Mouse (Mus musculus) heart, adult 2 months (tissue): ENCODE data around the gene Glis2. TPM values are rescaled to one million over a fixed set of nuclear protein-coding genes. Genes with fewer than 3 reads are reported as not detected.
A peak's percentile ranks its signal among the peaks of the same experiment; 100 is the strongest.

Experiments used
- DNase-seq, 2 experiments: peaks; one replicate each; pipeline ENCODE4 v3.0.0; 2021
- H3K27ac ChIP-seq: fragments of 200-600 bp; 2 replicates; pipeline ENCODE4 v1.8.1; 2022
- H3K27me3 ChIP-seq: fragments of 200-500 bp; 2 replicates; pipeline ENCODE4 v1.6.1; 2012; ENCODE audit warnings: mild to moderate bottlenecking, low read length, inconsistent platforms, mixed read lengths; ENCODE audit not compliant: control insufficient read depth, insufficient read depth
- H3K36me3 ChIP-seq: fragments of 200-500 bp; 2 replicates; pipeline ENCODE4 v1.6.1; 2012; ENCODE audit warnings: low read length, inconsistent platforms; ENCODE audit not compliant: control insufficient read depth, insufficient read depth
- H3K4me1 ChIP-seq: fragments of 200-500 bp; 2 replicates; pipeline ENCODE4 v1.6.1; 2011; ENCODE audit warnings: low read length; ENCODE audit not compliant: control insufficient read depth, insufficient read depth
- H3K4me3 ChIP-seq: fragments of 200-600 bp; 2 replicates; pipeline ENCODE4 v1.8.1; 2022
- H3K79me2 ChIP-seq: fragments of 200-500 bp; replicated peaks from 2 replicates; pipeline ENCODE4 v1.6.1; 2012; ENCODE audit warnings: mild to moderate bottlenecking, inconsistent platforms, low read length, moderate library complexity, mixed read lengths; ENCODE audit not compliant: control insufficient read depth, insufficient read depth
- H3K9ac ChIP-seq: fragments of 200-500 bp; 2 replicates; pipeline ENCODE4 v1.6.1; 2012; ENCODE audit warnings: low read depth, mild to moderate bottlenecking, control low read depth, inconsistent platforms, low read length, mixed read lengths
- CTCF ChIP-seq: fragments of 200-600 bp; IDR thresholded peaks from 2 replicates; pipeline ENCODE4 v1.8.1; 2022; ENCODE audit warnings: antibody characterized with exemption, mild to moderate bottlenecking, moderate library complexity
- EP300 ChIP-seq: fragments of 200-500 bp; IDR thresholded peaks from 2 replicates; pipeline ENCODE4 v1.6.1; 2011; ENCODE audit warnings: low read depth, low read length, control low read depth; ENCODE audit not compliant: insufficient read depth
- POLR2A ChIP-seq: fragments of 200-500 bp; IDR thresholded peaks from 2 replicates; pipeline ENCODE4 v1.6.1; 2011; ENCODE audit warnings: mild to moderate bottlenecking, low read depth, low read length, control low read depth; ENCODE audit not compliant: insufficient read depth
- WGBS: fragments of 180-500 bp; shearing (Covaris S2); methylation state at CpG from one replicate; pipeline ENCODE4 v1.1.7; 2018; 5-methylcytosine and 5-hydroxymethylcytosine counted together
- intact Hi-C: fragments of 180-260 bp; cut with DNase I; formaldehyde crosslinking; loops from one replicate; pipeline ENCODE4 v1.15.1; 2025
- polyA plus RNA-seq: library from polyadenylated mRNA; depleted of rRNA; stranded (reverse); fragments of >200 nt; gene quantifications from 2 replicates; pipeline ENCODE4 v1.2.3, GENCODE M21; 2012
- total RNA-seq, 2 experiments: library from RNA; stranded (reverse); gene quantifications; 2 replicates each; pipeline ENCODE4 v1.2.3; 2021

Glis2 gene
- total and polyA plus RNA-seq, 3 experiments: 10.0 to 17.3 (median 11.1) TPM

- intact Hi-C loops: no loop called here
- Histone ChIP-seq H3K9ac (no peak overlapping the region), H3K27me3 (no peaks in the 10 kb centered on the region), H3K79me2 (no peaks in the 10 kb centered on the region), H3K36me3 (no peaks in the 10 kb centered on the region), H3K27ac (no peak overlapping the region), H3K4me1 (no peaks in the 10 kb centered on the region), H3K4me3 (no peak overlapping the region)
- TF ChIP-seq EP300: no peak
- TF ChIP-seq CTCF: no peak
- TF ChIP-seq POLR2A: no peak
- 94% methylated on average over 3 of the region's 3 CpGs for WGBS
- no peak for DNase-seq
Measured at GRCm38 (mm10) chr16:4633661-4634060, 39.1 kb downstream of the Glis2 start.

- H3K27me3 ChIP-seq: no peaks in the 10 kb centered on the region
- WGBS: 78% methylated on average over 9 of the region's 9 CpGs
- no peak overlapping the region for H3K27ac ChIP-seq
- no peak for TF ChIP-seq EP300
- no peak for TF ChIP-seq CTCF
- no peak for TF ChIP-seq POLR2A
- intact Hi-C loops: no loop called here
- no peak overlapping the region for H3K9ac ChIP-seq
- H3K79me2 ChIP-seq: no peaks in the 10 kb centered on the region
- H3K36me3 ChIP-seq: no peaks in the 10 kb centered on the region
- no peak for DNase-seq
- H3K4me1 ChIP-seq: no peaks in the 10 kb centered on the region
- H3K4me3 ChIP-seq: no peak overlapping the region
Measured at GRCm38 (mm10) chr16:4634681-4635080, 40.2 kb downstream of the Glis2 start.

GRCm38 (mm10) chr16:4635760-4636159 lies 41.2 kb downstream of the Glis2 start:
- intact Hi-C loops: no loop called here
- DNase-seq: no peak
- Histone ChIP-seq H3K79me2 (no peaks in the 10 kb centered on the region), H3K36me3 (no peaks in the 10 kb centered on the region), H3K27me3 (no peaks in the 10 kb centered on the region), H3K9ac (no peak overlapping the region), H3K4me3 (no peak overlapping the region), H3K27ac (no peak overlapping the region), H3K4me1 (peaks cover 2% of the 10 kb centered on the region; the same call in 1 of the 2 replicates)
- TF ChIP-seq EP300 (no peak), POLR2A (no peak), CTCF (no peak)
- WGBS: 62% methylated on average over 4 of the region's 4 CpGs

- H3K36me3 ChIP-seq: no peaks in the 10 kb centered on the region
- no peak for TF ChIP-seq EP300
- 77% methylated on average over 3 of the region's 3 CpGs for WGBS
- no peak overlapping the region for H3K4me3 ChIP-seq
- no peak for DNase-seq
- H3K27ac ChIP-seq: no peak overlapping the region
- no peaks in the 10 kb centered on the region for H3K79me2 ChIP-seq
- intact Hi-C loops: no loop called here
- no peaks in the 10 kb centered on the region for H3K27me3 ChIP-seq
- H3K9ac ChIP-seq: no peak overlapping the region
- H3K4me1 ChIP-seq: peaks cover 7% of the 10 kb centered on the region
Measured at GRCm38 (mm10) chr16:4638891-4639390, 44.4 kb downstream of the Glis2 start.

GRCm38 (mm10) chr16:4639831-4640237 lies 45.3 kb downstream of the Glis2 start, which contains the start of the genes Vasn and Dnaja3:
Gene Vasn (plus strand): TSS chr16:4639941.
Gene Dnaja3 (plus strand): TSS chr16:4639989.
- Histone ChIP-seq H3K9ac (peak within 1 kb of the TSS; percentile 78), H3K79me2 (no peaks in the 10 kb centered on the region), H3K4me1 (peaks cover 13% of the 10 kb centered on the region), H3K36me3 (no peaks in the 10 kb centered on the region), H3K27me3 (no peaks in the 10 kb centered on the region), H3K4me3 (peak within 1 kb of the TSS; percentile 73), H3K27ac (peak within 1 kb of the TSS; percentile 86)
- 5% methylated on average over 22 of the region's 22 CpGs for WGBS
- intact Hi-C loops: no loop called here
- TF ChIP-seq POLR2A (peak; percentile 93), CTCF (no peak), EP300 (0 out of 2 replicates have a peak, but pooled peaks have one; percentile 28)
- DNase-seq: peak; percentile 89 to 91

GRCm38 (mm10) chr16:4640267-4641005 lies 45.9 kb downstream of the Glis2 start:
- DNase-seq: peak in 1 of 2 experiments; percentile 45
- no peaks in the 10 kb centered on the region for H3K79me2 ChIP-seq
- peaks cover 13% of the 10 kb centered on the region for H3K4me1 ChIP-seq
- H3K27ac ChIP-seq: peak overlapping the region; percentile 86
- intact Hi-C loops: no loop called here
- TF ChIP-seq EP300 (no peak), CTCF (no peak), POLR2A (no peak)
- H3K27me3 ChIP-seq: no peaks in the 10 kb centered on the region
- no peaks in the 10 kb centered on the region for H3K36me3 ChIP-seq
- WGBS: 16% methylated on average over 17 of the region's 17 CpGs
- peak overlapping the region; percentile 73 for H3K4me3 ChIP-seq
- peak overlapping the region; percentile 78 for H3K9ac ChIP-seq
